Mouse (Mus musculus) CH12.LX (cell line): ENCODE measurements around the gene Mcf2l. TPM values are rescaled to one million over a fixed set of nuclear protein-coding genes. Genes with fewer than 3 reads are reported as not detected.
A peak's percentile ranks its signal among the peaks of the same experiment; 100 is the strongest.

Experiments
- DNase-seq: peaks from one replicate; pipeline ENCODE4 v3.0.0-alpha.2; 2013; ENCODE audit errors: extremely low read depth
- H3K27ac ChIP-seq: 2 replicates; pipeline ENCODE4 v1.5.1; 2012; ENCODE audit warnings: low read depth, mild to moderate bottlenecking, control low read depth, moderate library complexity; ENCODE audit not compliant: insufficient read depth
- H3K27me3 ChIP-seq: replicated peaks from 2 replicates; pipeline ENCODE3; 2012; ENCODE audit warnings: inconsistent platforms
- H3K36me3 ChIP-seq, 2 experiments: replicated peaks in 1 of 2; 2 replicates each; pipeline versions ENCODE3 to v1.6.1; 2012; ENCODE audit warnings: inconsistent platforms in 1 of 2, low read length in 1 of 2, mild to moderate bottlenecking in 1 of 2, mixed read lengths in 1 of 2, moderate library complexity in 1 of 2; ENCODE audit not compliant: control insufficient read depth in 1 of 2, insufficient read depth in 1 of 2
- H3K4me1 ChIP-seq, 2 experiments: 2 replicates each; pipeline ENCODE4 v1.6.1; 2012; ENCODE audit warnings: inconsistent platforms in 1 of 2, moderate library complexity in 1 of 2; ENCODE audit not compliant: insufficient read depth in 2 of 2, control insufficient read depth in 1 of 2
- H3K4me2 ChIP-seq: 2 replicates; pipeline ENCODE4 v1.6.1; 2012; ENCODE audit warnings: low read depth, mild to moderate bottlenecking, control low read depth; ENCODE audit not compliant: poor library complexity, insufficient read depth, severe bottlenecking
- H3K4me3 ChIP-seq, 3 experiments: fragments of 150-350 bp in 1 of 3; sonication (generic) in 1 of 3; replicated peaks in 1 of 3; 2 replicates each; pipeline versions ENCODE3 to v1.5.1; 2011 to 2012; ENCODE audit warnings: low read depth in 2 of 3, low read length in 2 of 3, mild to moderate bottlenecking in 2 of 3, moderate library complexity in 2 of 3, control low read depth in 1 of 3, improper control_type of control experiment in 1 of 3, inconsistent platforms in 1 of 3, mixed read lengths in 1 of 3; ENCODE audit not compliant: poor library complexity in 1 of 3
- H3K79me2 ChIP-seq: replicated peaks from 2 replicates; pipeline ENCODE4 v1.6.1; 2012; ENCODE audit warnings: mild to moderate bottlenecking, moderate library complexity; ENCODE audit not compliant: control insufficient read depth, poor library complexity, insufficient read depth, severe bottlenecking; ENCODE audit errors: extremely low read depth
- H3K9ac ChIP-seq: 2 replicates; pipeline ENCODE4 v1.6.1; 2012; ENCODE audit warnings: low read depth, mild to moderate bottlenecking, control low read depth, moderate library complexity; ENCODE audit not compliant: insufficient read depth
- H3K9me3 ChIP-seq: replicated peaks from 2 replicates; pipeline ENCODE3; 2012; ENCODE audit warnings: low read length, inconsistent platforms, mixed read lengths
- BHLHE40 ChIP-seq: IDR thresholded peaks from 2 replicates; pipeline ENCODE4 v1.6.1; 2011; ENCODE audit warnings: mild to moderate bottlenecking, low read depth, low read length, improper control_type of control experiment
- CTCF ChIP-seq, 2 experiments: IDR thresholded peaks in 1 of 2; conservative IDR thresholded peaks in 1 of 2; 2 replicates each; pipeline ENCODE4 v1.5.1; 2011 to 2012; ENCODE audit warnings: low read depth in 2 of 2, low read length in 2 of 2, improper control_type of control experiment in 1 of 2, inconsistent platforms in 1 of 2, mild to moderate bottlenecking in 1 of 2, moderate library complexity in 1 of 2
- EP300 ChIP-seq: IDR thresholded peaks from 2 replicates; pipeline ENCODE4 v1.6.1; 2011; ENCODE audit warnings: low read length, improper control_type of control experiment
- KAT2A ChIP-seq: IDR thresholded peaks from 2 replicates; pipeline ENCODE4 v1.6.1; 2012; ENCODE audit warnings: low read length, improper control_type of control experiment, inconsistent platforms; ENCODE audit not compliant: insufficient replicate concordance
- MEF2A ChIP-seq: IDR thresholded peaks from 2 replicates; pipeline ENCODE4 v1.6.1; 2014; ENCODE audit warnings: low read depth, mild to moderate bottlenecking, inconsistent platforms, low read length, improper control_type of control experiment, borderline replicate concordance
- MXI1 ChIP-seq: IDR thresholded peaks from 2 replicates; pipeline ENCODE4 v1.6.1; 2011; ENCODE audit warnings: mild to moderate bottlenecking, low read depth, low read length, improper control_type of control experiment
- RAD21 ChIP-seq: IDR thresholded peaks from 2 replicates; pipeline ENCODE4 v1.6.1; 2011; ENCODE audit warnings: low read depth, mild to moderate bottlenecking, low read length, improper control_type of control experiment, moderate library complexity
- RCOR1 ChIP-seq: conservative IDR thresholded peaks from 2 replicates; pipeline ENCODE4 v1.6.1; 2012; ENCODE audit warnings: low read depth, mild to moderate bottlenecking, inconsistent platforms, low read length, improper control_type of control experiment
- SMC3 ChIP-seq: IDR thresholded peaks from 2 replicates; pipeline ENCODE4 v1.6.1; 2011; ENCODE audit warnings: low read depth, low read length, improper control_type of control experiment
- ZMIZ1 ChIP-seq: IDR thresholded peaks from 2 replicates; pipeline ENCODE4 v1.6.1; 2012; ENCODE audit warnings: low read depth, mild to moderate bottlenecking, inconsistent platforms, low read length, improper control_type of control experiment
- dilution Hi-C: fragments of 300-500 bp; cut with MboI; formaldehyde crosslinking; loops from 2 replicates; pipeline ENCODE4 v1.14.3; 2020; ENCODE audit warnings: low sequenced_read_pairs; ENCODE audit not compliant: extremely low pct_unique_long_range_greater_than_20kb, extremely low pct_ligation_motif_present
- in situ Hi-C: fragments of 300-500 bp; cut with MboI; formaldehyde crosslinking; loops from 3 replicates; pipeline ENCODE4 v1.14.3; 2019; ENCODE audit warnings: low sequenced_read_pairs, low pct_ligation_motif_present, low pct_unique_long_range_greater_than_20kb, mixed read lengths
- polyA plus RNA-seq: library from polyadenylated mRNA; unstranded; fragments of >175 nt; gene quantifications from 2 replicates; pipeline ENCODE4 v1.2.1, GENCODE M21; 2012; ENCODE audit warnings: low read depth; ENCODE audit not compliant: insufficient read length
- total RNA-seq, 2 experiments: library from RNA; depleted of rRNA; stranded (reverse); fragments of 300-350 nt in 1 of 2; fragments of >200 nt in 1 of 2; gene quantifications; 2 replicates each; pipeline ENCODE4 v1.2.3; 2012 to 2014

The Mcf2l gene
- total and polyA plus RNA-seq, 3 experiments, result not detected

- Histone ChIP-seq H3K9ac (no peak overlapping the region), H3K27ac (no peak overlapping the region), H3K4me3 (no peak overlapping the region), H3K4me2 (no peak overlapping the region), H3K79me2 (no peaks in the 10 kb centered on the region), H3K36me3 (no peaks in the 10 kb centered on the region), H3K27me3 (peaks cover 91% of the 10 kb centered on the region), H3K9me3 (peaks cover 2% of the 10 kb centered on the region), H3K4me1 (no peaks in the 10 kb centered on the region)
- dilution Hi-C loops, result no loop called here
- peak; percentile 80 for DNase-seq
- TF ChIP-seq SMC3 (peak; percentile 75), KAT2A (no peak), ZMIZ1 (no peak), CTCF (conservative IDR thresholded peaks at IDR 0.05 in 1 of 2, IDR thresholded peaks at IDR 0.05 in 1 of 2; ENCODE audit: low read depth in 2 of 2, low read length in 2 of 2) (peak; percentile 51 to 79; a peak in 3 of 4 replicates), RAD21 (peak; percentile 79)
- in situ Hi-C loops, result loop anchor here (25.0 kb wide), 1 partner anchor 234 kb away; the partner anchor contains the start of gene Grtp1
These were observed 105.1 kb downstream of the Mcf2l start for GRCm38 (mm10) chr8:12978726-12979125.

GRCm38 (mm10) chr8:12983681-12984467 is 110.3 kb downstream of the Mcf2l start:
- Histone ChIP-seq H3K9me3 (peaks cover 2% of the 10 kb centered on the region), H3K4me2 (no peak overlapping the region), H3K27me3 (peaks cover 94% of the 10 kb centered on the region), H3K4me1 (no peaks in the 10 kb centered on the region), H3K79me2 (no peaks in the 10 kb centered on the region), H3K36me3 (no peaks in the 10 kb centered on the region), H3K27ac (no peak overlapping the region), H3K9ac (no peak overlapping the region), H3K4me3 (no peak overlapping the region)
- dilution Hi-C loops (no loop called here), in situ Hi-C loops (loop anchor here (25.0 kb wide), 1 partner anchor 228 kb away; the partner anchor contains the start of gene Grtp1)
- TF ChIP-seq KAT2A (no peak), MEF2A (no peak), BHLHE40 (0 out of 2 replicates have a peak, but pooled peaks have one; percentile 14), EP300 (no peak), MXI1 (no peak)
- DNase-seq, result no peak

GRCm38 (mm10) chr8:12984601-12985243 is 111.1 kb downstream of the Mcf2l start:
- in situ Hi-C loops, result loop anchor here (25.0 kb wide), 1 partner anchor 228 kb away; the partner anchor contains the start of gene Grtp1
- TF ChIP-seq RCOR1, result no peak
- no peak for DNase-seq

More at GRCm38 (mm10) chr8:12984601-12985243, 111.1 kb downstream of the Mcf2l start:
- Histone ChIP-seq H3K4me3 (no peak overlapping the region), H3K27ac (no peak overlapping the region), H3K79me2 (no peaks in the 10 kb centered on the region), H3K4me2 (no peak overlapping the region), H3K27me3 (peaks cover 94% of the 10 kb centered on the region), H3K9ac (no peak overlapping the region), H3K9me3 (peaks cover 2% of the 10 kb centered on the region), H3K4me1 (no peaks in the 10 kb centered on the region), H3K36me3 (no peaks in the 10 kb centered on the region)
- dilution Hi-C loops, result no loop called here
